Mouse (Mus musculus): Measurements from ENCODE around the gene Zfp235.

Gene Zfp235

GRCm38 (mm10) chr7:24133996-24134828, at the start of gene Zfp235:
Zfp235 (plus strand) TSS chr7:24134169.
- DNase-seq, result peak; percentile 80

GRCm38 (mm10) chr7:24086871-24087270, 47.1 kb upstream of the Zfp235 start:
- DNase-seq, result no peak

- DNase-seq, result no peak
These were observed 46.4 kb upstream of the Zfp235 start for GRCm38 (mm10) chr7:24087485-24088125.

- no peak for DNase-seq
These were observed 29.6 kb upstream of the Zfp235 start for GRCm38 (mm10) chr7:24104403-24104802.

GRCm38 (mm10) chr7:24105144-24105703, 28.7 kb upstream of the Zfp235 start:
- no peak for DNase-seq

- DNase-seq, result no peak
These were observed 23.1 kb upstream of the Zfp235 start for GRCm38 (mm10) chr7:24110839-24111238.

GRCm38 (mm10) chr7:24111772-24112155, 22.2 kb upstream of the Zfp235 start:
- DNase-seq, result no peak

- DNase-seq, result peak; percentile 82
These were observed 21.7 kb upstream of the Zfp235 start, which contains the start of gene Zfp112 for GRCm38 (mm10) chr7:24112156-24112856. Zfp112 (plus strand) TSS chr7:24112314.

GRCm38 (mm10) chr7:24113001-24113400, 21.0 kb upstream of the Zfp235 start:
- DNase-seq, result peak; percentile 61

- DNase-seq, result no peak
These were observed 17.3 kb upstream of the Zfp235 start for GRCm38 (mm10) chr7:24116655-24117054.

- DNase-seq, result no peak
These were observed 459 bp upstream of the Zfp235 start for GRCm38 (mm10) chr7:24133425-24133995.

- DNase-seq, result no peak
These were observed 8.6 kb downstream of the Zfp235 start for GRCm38 (mm10) chr7:24142566-24142965.

- DNase-seq, result no peak
These were observed 19.3 kb downstream of the Zfp235 start for GRCm38 (mm10) chr7:24153272-24153671.

- no peak for DNase-seq
These were observed 38.2 kb downstream of the Zfp235 start for GRCm38 (mm10) chr7:24172191-24172590.

GRCm38 (mm10) chr7:24174618-24175336, 40.8 kb downstream of the Zfp235 start, which contains the start of gene Zfp114:
Zfp114 (plus strand) TSS chr7:24175060.
- peak; percentile 71 for DNase-seq

- no peak for DNase-seq
These were observed 41.4 kb downstream of the Zfp235 start for GRCm38 (mm10) chr7:24175337-24175711.

GRCm38 (mm10) chr7:24187611-24188010, 53.6 kb downstream of the Zfp235 start:
- no peak for DNase-seq

- DNase-seq, result no peak
These were observed 55.1 kb downstream of the Zfp235 start for GRCm38 (mm10) chr7:24188901-24189570.

- DNase-seq, result no peak
These were observed 55.6 kb downstream of the Zfp235 start for GRCm38 (mm10) chr7:24189571-24189944.

GRCm38 (mm10) chr7:24191361-24191760, 57.4 kb downstream of the Zfp235 start:
- DNase-seq, result no peak
